Mouse (Mus musculus) midbrain, embryonic 16.5 days (tissue): ENCODE measurements around the gene Klc3. TPM values are rescaled to one million over a fixed set of nuclear protein-coding genes. Genes with fewer than 3 reads are reported as not detected.

ENCODE experiments used
- ATAC-seq: fragments of 200-750 bp; cut with Nextera tagmentation; 2 replicates; pipeline ENCODE4 v1.8.0; 2017; ENCODE audit warnings: moderate TSS enrichment
- H3K27ac ChIP-seq: fragments of 300-500 bp; sonication (generic); 2 replicates; pipeline ENCODE4 v1.5.1; 2014; ENCODE audit warnings: mild to moderate bottlenecking, low read length, mixed read lengths
- H3K27me3 ChIP-seq: fragments of 300-500 bp; sonication (generic); 2 replicates; pipeline ENCODE4 v1.6.1; 2014; ENCODE audit warnings: low read depth, low read length, mixed read lengths; ENCODE audit not compliant: control insufficient read depth, insufficient read depth
- H3K36me3 ChIP-seq: fragments of 300-500 bp; sonication (generic); 2 replicates; pipeline ENCODE4 v1.6.1; 2014; ENCODE audit warnings: mild to moderate bottlenecking, low read length, moderate library complexity, mixed read lengths; ENCODE audit not compliant: control insufficient read depth, insufficient read depth
- H3K4me1 ChIP-seq: fragments of 300-500 bp; sonication (generic); 2 replicates; pipeline ENCODE4 v1.6.1; 2014; ENCODE audit warnings: mild to moderate bottlenecking, low read length, mixed read lengths; ENCODE audit not compliant: control insufficient read depth, insufficient read depth
- H3K4me2 ChIP-seq: fragments of 300-500 bp; sonication (generic); 2 replicates; pipeline ENCODE4 v1.6.1; 2014; ENCODE audit warnings: mild to moderate bottlenecking, low read length, mixed read lengths
- H3K4me3 ChIP-seq: fragments of 300-500 bp; sonication (generic); 2 replicates; pipeline ENCODE4 v1.5.1; 2014; ENCODE audit warnings: low read depth, mild to moderate bottlenecking, low read length, moderate library complexity, mixed read lengths
- H3K9ac ChIP-seq: fragments of 300-500 bp; sonication (generic); 2 replicates; pipeline ENCODE4 v1.6.1; 2014; ENCODE audit warnings: low read depth, low read length, mixed read lengths
- H3K9me3 ChIP-seq: fragments of 300-500 bp; sonication (generic); replicated peaks from 2 replicates; pipeline ENCODE4 v1.6.1; 2014; ENCODE audit warnings: mild to moderate bottlenecking, low read length, mixed read lengths; ENCODE audit not compliant: control insufficient read depth, poor library complexity, severe bottlenecking
- WGBS: fragments of 180-500 bp; shearing (Covaris S2); extraction: QIAGEN DNeasy Blood & Tissue Kit; methylation state at CpG from one replicate; pipeline ENCODE4 v1.1.7; 2014; 5-methylcytosine and 5-hydroxymethylcytosine counted together
- polyA plus RNA-seq: library from polyadenylated mRNA; unstranded; fragments of >200 nt; fragmentation: Nextera tagmentation; extraction: Ambion mirVana; gene quantifications from 2 replicates; pipeline ENCODE4 v1.2.1, GENCODE M21; 2015

Klc3 gene
- polyA plus RNA-seq, 1 experiment from 2014 or later: 1.4 TPM

- Histone ChIP-seq H3K4me3 (no peak overlapping the region), H3K9ac (no peak overlapping the region), H3K9me3 (no peaks in the 10 kb centered on the region), H3K27me3 (no peaks in the 10 kb centered on the region), H3K27ac (no peak overlapping the region), H3K36me3 (peaks cover 63% of the 10 kb centered on the region), H3K4me1 (no peaks in the 10 kb centered on the region), H3K4me2 (no peak overlapping the region)
- WGBS: 92% methylated on average over 6 of the region's 6 CpGs
- ATAC-seq: no peak
These were observed 26.5 kb upstream of the Klc3 start for GRCm38 (mm10) chr7:19430402-19430801.

GRCm38 (mm10) chr7:19429726-19430125 is 25.8 kb upstream of the Klc3 start:
- WGBS: 68% methylated on average over 8 of the region's 8 CpGs
- no peaks in the 10 kb centered on the region for H3K9me3 ChIP-seq
- no peak overlapping the region for H3K4me3 ChIP-seq

GRCm38 (mm10) chr7:19427999-19428650 is 24.2 kb upstream of the Klc3 start:
- Histone ChIP-seq H3K4me2 (no peak overlapping the region), H3K4me1 (no peaks in the 10 kb centered on the region), H3K9me3 (no peaks in the 10 kb centered on the region), H3K27ac (no peak overlapping the region), H3K27me3 (no peaks in the 10 kb centered on the region), H3K4me3 (no peak overlapping the region), H3K36me3 (peaks cover 49% of the 10 kb centered on the region), H3K9ac (no peak overlapping the region)
- 61% methylated on average over 15 of the region's 15 CpGs for WGBS
- ATAC-seq: no peak

More at GRCm38 (mm10) chr7:19429726-19430125, 25.8 kb upstream of the Klc3 start:
- no peaks in the 10 kb centered on the region for H3K27me3 ChIP-seq
- no peaks in the 10 kb centered on the region for H3K4me1 ChIP-seq
- no peak overlapping the region for H3K9ac ChIP-seq
- no peak overlapping the region for H3K4me2 ChIP-seq
- H3K36me3 ChIP-seq: peaks cover 64% of the 10 kb centered on the region
- H3K27ac ChIP-seq: no peak overlapping the region
- no peak for ATAC-seq

- Histone ChIP-seq H3K36me3 (peaks cover 39% of the 10 kb centered on the region), H3K27ac (no peak overlapping the region), H3K9ac (no peak overlapping the region), H3K4me2 (no peak overlapping the region), H3K27me3 (no peaks in the 10 kb centered on the region; the same call in 1 of the 2 replicates), H3K4me3 (no peak overlapping the region), H3K4me1 (no peaks in the 10 kb centered on the region), H3K9me3 (no peaks in the 10 kb centered on the region)
- 84% methylated on average over 6 of the region's 6 CpGs for WGBS
- ATAC-seq: no peak
These were observed 23.0 kb upstream of the Klc3 start for GRCm38 (mm10) chr7:19426888-19427287.

- Histone ChIP-seq H3K4me2 (no peak overlapping the region), H3K4me3 (no peak overlapping the region), H3K9ac (no peak overlapping the region), H3K36me3 (peaks cover 34% of the 10 kb centered on the region), H3K27me3 (no peaks in the 10 kb centered on the region; the same call in 1 of the 2 replicates), H3K4me1 (no peaks in the 10 kb centered on the region), H3K27ac (no peak overlapping the region), H3K9me3 (no peaks in the 10 kb centered on the region)
- WGBS: 74% methylated on average over 6 of the region's 6 CpGs
- ATAC-seq: no peak
These were observed 22.4 kb upstream of the Klc3 start for GRCm38 (mm10) chr7:19426349-19426748.

GRCm38 (mm10) chr7:19424051-19424450 is 20.1 kb upstream of the Klc3 start:
- 72% methylated on average over 4 of the region's 4 CpGs for WGBS
- H3K4me2 ChIP-seq: no peak overlapping the region
- no peak overlapping the region for H3K9ac ChIP-seq
- no peaks in the 10 kb centered on the region for H3K9me3 ChIP-seq
- H3K4me1 ChIP-seq: peaks cover 3% of the 10 kb centered on the region
- H3K27ac ChIP-seq: no peak overlapping the region
- peaks cover 11% of the 10 kb centered on the region for H3K27me3 ChIP-seq
- no peak overlapping the region for H3K4me3 ChIP-seq
- peaks cover 20% of the 10 kb centered on the region for H3K36me3 ChIP-seq
- no peak for ATAC-seq

- Histone ChIP-seq H3K4me1 (peaks cover 3% of the 10 kb centered on the region), H3K36me3 (peaks cover 17% of the 10 kb centered on the region), H3K4me3 (no peak overlapping the region), H3K9me3 (no peaks in the 10 kb centered on the region), H3K27ac (no peak overlapping the region), H3K4me2 (no peak overlapping the region), H3K27me3 (peaks cover 15% of the 10 kb centered on the region), H3K9ac (no peak overlapping the region)
- WGBS: 81% methylated on average over 3 of the region's 3 CpGs
- no peak for ATAC-seq
These were observed 19.2 kb upstream of the Klc3 start for GRCm38 (mm10) chr7:19423083-19423482.

GRCm38 (mm10) chr7:19420821-19421636 is 17.1 kb upstream of the Klc3 start:
- Histone ChIP-seq H3K9ac (peak overlapping the region; percentile 60), H3K36me3 (peaks cover 4% of the 10 kb centered on the region), H3K27ac (no peak overlapping the region), H3K4me1 (peaks cover 3% of the 10 kb centered on the region), H3K9me3 (no peaks in the 10 kb centered on the region), H3K27me3 (peaks cover 15% of the 10 kb centered on the region), H3K4me2 (peak overlapping the region; percentile 86), H3K4me3 (peak overlapping the region; percentile 50)
- 12% methylated on average over 43 of the region's 43 CpGs for WGBS
- ATAC-seq: peak; percentile 96

GRCm38 (mm10) chr7:19420121-19420520 is 16.2 kb upstream of the Klc3 start:
- Histone ChIP-seq H3K27ac (no peak overlapping the region), H3K27me3 (peaks cover 16% of the 10 kb centered on the region), H3K4me3 (no peak overlapping the region), H3K4me2 (no peak overlapping the region; the same call in 1 of the 2 replicates), H3K9me3 (no peaks in the 10 kb centered on the region), H3K36me3 (peaks cover 2% of the 10 kb centered on the region), H3K9ac (no peak overlapping the region), H3K4me1 (peaks cover 3% of the 10 kb centered on the region)
- 9% methylated on average over 27 of the region's 28 CpGs for WGBS
- ATAC-seq: no peak
